Mouse (Mus musculus): Measurements from ENCODE around the gene Gm7073. TPM values are rescaled to one million over a fixed set of nuclear protein-coding genes. Genes with fewer than 3 reads are reported as not detected.

Gene Gm7073
- not detected in 2 replicates for polyA plus RNA-seq (2012; rRNA removed; ENCODE audit: low replicate concordance)

GRCm38 (mm10) chrX:60539149-60539548, at the start of gene Gm7073:
TSS of gene Gm7073 (minus strand) at chrX:60539249.

Other genes starting within 250 kb of the Gm7073 start
- gene Atp11c, start 53.4 kb upstream of the Gm7073 start, polyA plus RNA-seq (2012; rRNA removed; ENCODE audit: low replicate concordance), result 3.7 and 11.8 TPM in 2 replicates

All from mammary gland, adult 2 months (tissue).